Mouse (Mus musculus) kidney, embryonic 16.5 days (tissue): ENCODE results near the gene Fkbp10. TPM values are rescaled to one million over a fixed set of nuclear protein-coding genes. Genes with fewer than 3 reads are reported as not detected.

Experiments used
- ATAC-seq: fragments of 200-750 bp; cut with Nextera tagmentation; 2 replicates; pipeline ENCODE4 v1.8.0; 2017; ENCODE audit warnings: moderate TSS enrichment; ENCODE audit not compliant: low FRiP score, low TSS enrichment
- H3K27ac ChIP-seq: fragments of 300-500 bp; sonication (generic); 2 replicates; pipeline ENCODE4 v1.5.1; 2014; ENCODE audit warnings: low read length
- H3K27me3 ChIP-seq: fragments of 300-500 bp; sonication (generic); 2 replicates; pipeline ENCODE4 v1.6.1; 2014; ENCODE audit warnings: low read length, control low read depth, mixed read lengths; ENCODE audit not compliant: insufficient read depth
- H3K36me3 ChIP-seq: fragments of 300-500 bp; sonication (generic); 2 replicates; pipeline ENCODE4 v1.6.1; 2014; ENCODE audit warnings: low read length, control low read depth, mixed read lengths; ENCODE audit not compliant: insufficient read depth
- H3K4me1 ChIP-seq: fragments of 300-500 bp; sonication (generic); 2 replicates; pipeline ENCODE4 v1.6.1; 2014; ENCODE audit warnings: low read length, control low read depth, mixed read lengths; ENCODE audit not compliant: insufficient read depth
- H3K4me2 ChIP-seq: fragments of 300-500 bp; sonication (generic); replicated peaks from 2 replicates; pipeline ENCODE4 v1.6.1; 2014; ENCODE audit warnings: low read depth, low read length
- H3K4me3 ChIP-seq: fragments of 300-500 bp; sonication (generic); 2 replicates; pipeline ENCODE4 v1.5.1; 2014; ENCODE audit warnings: mild to moderate bottlenecking, low read length
- H3K9ac ChIP-seq: fragments of 300-500 bp; sonication (generic); replicated peaks from 2 replicates; pipeline ENCODE4 v1.6.1; 2014; ENCODE audit warnings: low read length
- H3K9me3 ChIP-seq: fragments of 300-500 bp; sonication (generic); 2 replicates; pipeline ENCODE4 v1.6.1; 2016; ENCODE audit warnings: low read length, control low read depth
- WGBS: fragments of 180-500 bp; shearing (Covaris S2); extraction: QIAGEN DNeasy Blood & Tissue Kit; methylation state at CpG from one replicate; pipeline ENCODE4 v1.1.7; 2014; 5-methylcytosine and 5-hydroxymethylcytosine counted together
- polyA plus RNA-seq: library from polyadenylated mRNA; unstranded; fragments of >200 nt; fragmentation: Nextera tagmentation; extraction: Ambion mirVana; gene quantifications from 2 replicates; pipeline ENCODE4 v1.2.1, GENCODE M21; 2015

Gene Fkbp10
- polyA plus RNA-seq, 1 experiment from 2014 or later = 157 TPM

DNA sequence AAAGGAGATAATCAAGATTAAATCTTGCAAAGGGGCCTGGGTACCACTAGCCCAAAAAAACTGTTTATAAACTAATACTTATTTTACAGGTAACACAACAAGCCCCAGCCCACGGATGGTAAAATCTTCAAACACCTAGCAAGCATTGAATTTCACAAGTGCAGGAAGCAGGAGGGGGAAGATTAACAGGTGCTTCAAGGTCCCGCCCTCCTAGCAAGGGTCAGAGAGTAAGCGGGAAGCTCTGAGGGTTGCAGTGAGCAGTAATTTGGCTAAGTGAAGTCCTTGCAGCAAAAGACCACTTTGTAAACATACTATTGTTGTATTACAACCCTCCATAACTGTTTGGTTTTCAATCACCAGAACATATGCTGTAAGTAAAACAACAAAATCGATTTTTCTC is 41.8 kb downstream of the Fkbp10 start:
- Histone ChIP-seq H3K4me3 (no peak overlapping the region), H3K27me3 (no peaks in the 10 kb centered on the region), H3K9ac (no peak overlapping the region), H3K9me3 (no peaks in the 10 kb centered on the region), H3K4me2 (no peak overlapping the region), H3K36me3 (peaks cover 16% of the 10 kb centered on the region), H3K27ac (no peak overlapping the region), H3K4me1 (no peaks in the 10 kb centered on the region)
- 65% methylated on average over 4 of the region's 4 CpGs for WGBS
- no peak for ATAC-seq

GRCm38 (mm10) chr11:100457711-100458110 is 42.2 kb downstream of the Fkbp10 start:
- H3K27ac ChIP-seq = no peak overlapping the region
- H3K4me3 ChIP-seq = no peak overlapping the region
- no peak overlapping the region for H3K4me2 ChIP-seq
- ATAC-seq = no peak
- 82% methylated on average over 5 of the region's 5 CpGs for WGBS
- H3K27me3 ChIP-seq = no peaks in the 10 kb centered on the region
- no peak overlapping the region for H3K9ac ChIP-seq
- no peaks in the 10 kb centered on the region for H3K4me1 ChIP-seq
- H3K9me3 ChIP-seq = no peaks in the 10 kb centered on the region
- H3K36me3 ChIP-seq = peaks cover 18% of the 10 kb centered on the region

GRCm38 (mm10) chr11:100462699-100463098 is 47.2 kb downstream of the Fkbp10 start:
- H3K36me3 ChIP-seq = peaks cover 22% of the 10 kb centered on the region
- no peak overlapping the region for H3K4me3 ChIP-seq
- H3K27ac ChIP-seq = no peak overlapping the region
- H3K4me2 ChIP-seq = no peak overlapping the region
- no peaks in the 10 kb centered on the region for H3K27me3 ChIP-seq
- H3K9ac ChIP-seq = no peak overlapping the region
- H3K9me3 ChIP-seq = no peaks in the 10 kb centered on the region
- 96% methylated on average over 10 of the region's 10 CpGs for WGBS
- H3K4me1 ChIP-seq = no peaks in the 10 kb centered on the region
- no peak for ATAC-seq

DNA sequence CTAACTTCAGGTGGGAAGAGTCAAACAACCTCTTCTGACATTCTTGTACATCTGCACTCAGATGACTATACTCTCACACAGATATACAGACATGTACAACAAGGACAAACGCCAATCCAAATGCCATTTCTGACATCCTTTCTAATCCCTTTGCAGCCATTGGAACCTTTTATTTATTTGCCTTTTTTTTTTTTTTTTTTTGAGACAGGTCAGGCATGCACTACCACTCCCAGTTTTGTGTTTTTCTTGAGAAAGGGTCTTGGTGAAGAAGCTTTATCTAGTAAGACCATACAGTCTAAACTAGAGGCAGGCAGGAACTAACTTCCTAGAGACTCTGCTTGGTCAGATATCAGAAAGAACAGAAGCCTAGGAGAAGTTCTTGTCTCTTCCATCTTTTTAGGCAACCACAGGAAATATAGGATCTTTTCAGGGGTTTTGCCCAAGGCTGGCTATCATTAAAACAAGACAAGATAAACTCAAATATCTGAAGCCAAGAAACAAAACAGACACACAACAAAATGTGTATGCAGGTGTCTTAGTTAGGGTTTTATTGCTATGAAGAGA is 49.8 kb downstream of the Fkbp10 start:
- no peak for ATAC-seq
- no peak overlapping the region for H3K9ac ChIP-seq
- peaks cover 3% of the 10 kb centered on the region for H3K4me1 ChIP-seq
- H3K36me3 ChIP-seq = peaks cover 14% of the 10 kb centered on the region
- 91% methylated on average over 1 of the region's 1 CpGs for WGBS
- H3K27me3 ChIP-seq = no peaks in the 10 kb centered on the region
- H3K27ac ChIP-seq = no peak overlapping the region
- H3K4me2 ChIP-seq = no peak overlapping the region
- H3K9me3 ChIP-seq = no peaks in the 10 kb centered on the region
- H3K4me3 ChIP-seq = no peak overlapping the region

DNA sequence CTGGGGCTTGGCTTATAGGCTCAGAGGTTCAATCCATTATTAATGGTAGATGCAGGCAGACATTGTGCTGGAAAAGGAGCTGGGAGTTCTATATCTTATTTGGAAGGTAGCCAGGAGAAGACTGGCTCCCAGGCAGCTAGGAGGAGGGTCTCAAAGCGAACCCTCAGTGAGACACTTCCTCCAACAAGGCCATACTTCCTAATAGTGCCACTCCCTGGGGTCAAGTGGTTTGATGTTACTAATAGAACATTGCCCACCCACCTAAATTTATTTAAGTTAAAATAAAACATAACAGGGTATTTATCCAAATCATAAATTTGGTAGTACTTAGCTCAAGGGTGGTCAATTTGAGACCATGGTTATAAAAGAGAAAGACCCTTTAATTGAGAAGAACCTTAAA is 50.3 kb downstream of the Fkbp10 start:
- H3K9ac ChIP-seq = no peak overlapping the region
- no peak overlapping the region for H3K4me2 ChIP-seq
- H3K4me1 ChIP-seq = peaks cover 9% of the 10 kb centered on the region
- 87% methylated on average over 1 of the region's 1 CpGs for WGBS
- no peak overlapping the region for H3K4me3 ChIP-seq
- ATAC-seq = no peak
- no peaks in the 10 kb centered on the region for H3K9me3 ChIP-seq
- no peaks in the 10 kb centered on the region for H3K27me3 ChIP-seq
- no peak overlapping the region for H3K27ac ChIP-seq
- peaks cover 14% of the 10 kb centered on the region for H3K36me3 ChIP-seq

DNA sequence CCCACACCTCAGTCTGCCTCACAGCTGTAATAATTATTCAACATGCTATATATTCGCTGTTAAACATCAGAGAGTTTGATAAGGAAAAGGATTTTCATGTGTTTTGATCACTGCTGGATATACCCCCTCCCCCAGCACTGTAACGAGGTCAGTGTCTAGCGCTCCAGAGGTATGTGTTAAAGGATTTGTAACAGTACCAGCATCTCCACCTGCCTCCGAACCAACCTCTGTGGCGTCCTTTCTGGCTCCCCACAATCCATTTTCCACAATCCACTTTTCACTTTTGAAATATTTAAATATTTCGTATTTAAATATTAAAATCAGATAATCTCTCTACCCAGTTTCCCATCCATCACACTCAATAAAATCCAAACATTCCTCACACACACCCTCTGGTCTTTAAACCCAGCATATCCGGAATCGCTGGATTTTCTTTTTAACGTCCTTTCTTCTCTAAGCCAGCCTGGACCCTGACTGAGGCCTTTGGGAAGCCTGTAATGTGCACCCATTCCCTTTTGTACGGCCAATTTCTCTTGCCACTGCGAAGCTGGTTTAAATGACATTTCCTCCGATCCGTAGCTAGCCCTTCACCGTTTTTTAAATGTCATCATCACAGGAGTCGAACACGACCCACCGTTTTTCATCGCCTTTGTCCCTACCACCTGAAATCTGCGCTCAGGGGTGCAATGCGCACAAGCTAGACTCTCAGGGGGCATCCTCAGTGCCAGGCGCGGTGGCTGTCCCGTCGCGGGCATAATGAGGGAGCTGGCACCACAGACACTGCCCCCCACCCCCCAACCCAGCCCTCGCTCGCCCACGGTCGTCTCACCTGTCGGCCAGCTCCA is 56.1 kb downstream of the Fkbp10 start:
- H3K4me3 ChIP-seq = peak overlapping the region; percentile 81
- ATAC-seq = no peak; the same call in 1 of the 2 replicates
- 4% methylated on average over 30 of the region's 30 CpGs for WGBS
- H3K4me2 ChIP-seq = peak overlapping the region; percentile 96
- H3K4me1 ChIP-seq = peaks cover 17% of the 10 kb centered on the region
- H3K27ac ChIP-seq = no peak overlapping the region
- no peaks in the 10 kb centered on the region for H3K9me3 ChIP-seq
- H3K9ac ChIP-seq = peak overlapping the region; percentile 88
- H3K27me3 ChIP-seq = no peaks in the 10 kb centered on the region
- H3K36me3 ChIP-seq = peaks cover 3% of the 10 kb centered on the region; the same call in 1 of the 2 replicates

GRCm38 (mm10) chr11:100472197-100472934 is 56.9 kb downstream of the Fkbp10 start, which contains the start of gene Klhl11:
TSS of gene Klhl11 (minus strand) at chr11:100472741.
- H3K9me3 ChIP-seq = no peaks in the 10 kb centered on the region
- ATAC-seq = peak; percentile 93

DNA sequence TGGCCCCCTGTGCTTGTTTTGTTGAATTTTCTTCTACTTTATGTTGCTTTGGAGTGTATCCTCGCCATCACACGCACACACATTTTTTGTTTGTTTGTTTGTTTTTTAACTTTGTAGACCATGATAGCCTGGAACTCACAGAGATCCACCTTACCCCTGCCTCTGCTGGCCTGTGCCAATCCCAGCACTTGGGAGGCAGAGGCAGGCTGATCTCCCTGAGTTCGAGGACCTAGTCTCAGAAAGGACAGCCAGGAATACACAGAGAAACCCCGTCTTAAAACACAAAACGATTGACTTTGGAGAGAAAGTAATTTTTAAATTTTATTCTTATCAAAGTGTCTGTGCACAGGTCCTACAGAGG is 57.4 kb downstream of the Fkbp10 start:
- peaks cover 17% of the 10 kb centered on the region for H3K4me1 ChIP-seq
- 0 out of 2 replicates have a peak overlapping the region, but pooled peaks have one; percentile 88 for H3K9ac ChIP-seq
- H3K9me3 ChIP-seq = no peaks in the 10 kb centered on the region
- WGBS = 37% methylated on average over 5 of the region's 5 CpGs
- peak overlapping the region; percentile 96; the same call in 1 of the 2 replicates for H3K4me2 ChIP-seq
- no peak overlapping the region for H3K27ac ChIP-seq
- peak; percentile 50 for ATAC-seq
- no peaks in the 10 kb centered on the region for H3K27me3 ChIP-seq
- peak overlapping the region; percentile 81 for H3K4me3 ChIP-seq
- peaks cover 11% of the 10 kb centered on the region; the same call in 1 of the 2 replicates for H3K36me3 ChIP-seq

More at GRCm38 (mm10) chr11:100472197-100472934, 56.9 kb downstream of the Fkbp10 start, which contains the start of gene Klhl11:
- H3K4me1 ChIP-seq = peaks cover 17% of the 10 kb centered on the region
- H3K9ac ChIP-seq = peak within 1 kb of the TSS; percentile 88
- H3K27ac ChIP-seq = peak within 1 kb of the TSS; percentile 49
- H3K36me3 ChIP-seq = peaks cover 9% of the 10 kb centered on the region; the same call in 1 of the 2 replicates
- peak within 1 kb of the TSS; percentile 81 for H3K4me3 ChIP-seq
- H3K27me3 ChIP-seq = no peaks in the 10 kb centered on the region
- under 1% methylated on average over 83 of the region's 83 CpGs for WGBS
- peak within 1 kb of the TSS; percentile 96 for H3K4me2 ChIP-seq
